Mouse (Mus musculus): ENCODE data around the gene Chac1. TPM values are rescaled to one million over a fixed set of nuclear protein-coding genes. Genes with fewer than 3 reads are reported as not detected.

Chac1 gene
- polyA plus RNA-seq, 1 experiment from 2014 or later: 0.45 TPM

DNA sequence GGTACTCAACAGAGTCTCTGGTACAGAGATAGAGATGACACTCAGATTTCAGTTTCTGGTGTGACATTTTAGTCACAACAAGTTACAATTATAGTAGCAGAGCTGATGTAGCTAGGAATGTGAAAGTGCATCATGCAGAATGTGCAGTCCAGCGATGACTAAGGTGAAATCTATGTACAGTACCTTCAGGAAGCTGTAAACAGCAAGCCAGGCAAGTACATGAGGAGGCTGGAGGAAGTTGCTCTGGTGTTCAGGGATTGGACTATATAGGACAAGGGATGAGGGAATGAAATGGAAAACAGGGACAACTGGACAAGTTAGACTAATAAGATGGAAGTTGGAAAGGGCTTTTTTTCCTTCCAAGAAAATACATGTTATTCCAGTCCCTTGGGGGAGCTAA, 37.2 kb downstream of the Chac1 start:
- Histone ChIP-seq H3K9me3 (0 out of 2 replicates have a peak, but pooled peaks cover 3% of the 10 kb centered on the region), H3K27me3 (no peaks in the 10 kb centered on the region), H3K4me2 (no peak overlapping the region), H3K4me3 (replicated peaks) (no peak overlapping the region), H3K9ac (replicated peaks) (no peak overlapping the region), H3K4me1 (replicated peaks) (no peaks in the 10 kb centered on the region), H3K36me3 (peaks cover 40% of the 10 kb centered on the region), H3K27ac (no peak overlapping the region)
- WGBS: 90% methylated on average over 1 of the region's 1 CpGs
- no peak for ATAC-seq (ENCODE audit: insufficient number of reproducible peaks, insufficient read depth, low FRiP score, low TSS enrichment, low read depth)

DNA sequence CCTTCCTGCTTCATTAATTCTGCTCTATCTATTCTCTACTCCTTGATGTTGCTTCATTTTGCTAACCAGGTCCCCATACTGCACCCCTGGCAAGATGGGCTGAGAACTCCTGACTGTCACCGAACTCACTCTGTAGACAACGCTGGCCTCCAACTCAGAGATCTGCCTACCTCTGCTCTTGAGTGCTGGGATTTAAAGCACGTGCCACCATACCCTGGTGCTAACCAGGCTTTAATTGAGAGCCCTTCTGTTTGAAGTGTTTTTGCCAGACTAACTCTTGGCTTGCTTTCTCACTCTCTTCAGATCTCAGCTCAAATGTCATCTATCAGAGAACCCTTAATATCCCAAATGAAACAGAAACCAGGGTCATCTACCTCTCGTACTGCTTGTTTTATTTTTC, 39.0 kb downstream of the Chac1 start:
- no peaks in the 10 kb centered on the region for H3K27me3 ChIP-seq
- 93% methylated on average over 4 of the region's 4 CpGs for WGBS
- 0 out of 2 replicates have a peak, but pooled peaks cover 3% of the 10 kb centered on the region for H3K9me3 ChIP-seq
- H3K27ac ChIP-seq: no peak overlapping the region
- H3K4me2 ChIP-seq: no peak overlapping the region
- no peaks in the 10 kb centered on the region for H3K4me1 ChIP-seq (replicated peaks)
- no peak overlapping the region for H3K9ac ChIP-seq (replicated peaks)
- H3K36me3 ChIP-seq: peaks cover 50% of the 10 kb centered on the region
- no peak for ATAC-seq (ENCODE audit: insufficient number of reproducible peaks, insufficient read depth, low FRiP score, low TSS enrichment, low read depth)
- H3K4me3 ChIP-seq (replicated peaks): no peak overlapping the region

- ATAC-seq (ENCODE audit: insufficient number of reproducible peaks, insufficient read depth, low FRiP score, low TSS enrichment, low read depth): no peak
- Histone ChIP-seq H3K4me2 (no peak overlapping the region), H3K9me3 (no peaks in the 10 kb centered on the region), H3K9ac (replicated peaks) (no peak overlapping the region), H3K27me3 (no peaks in the 10 kb centered on the region), H3K27ac (no peak overlapping the region), H3K4me1 (replicated peaks) (no peaks in the 10 kb centered on the region), H3K36me3 (peaks cover 65% of the 10 kb centered on the region), H3K4me3 (replicated peaks) (no peak overlapping the region)
- WGBS: 91% methylated on average over 5 of the region's 5 CpGs
Observed at GRCm38 (mm10) chr2:119398252-119398651, 47.2 kb downstream of the Chac1 start.

GRCm38 (mm10) chr2:119398665-119399064, 47.6 kb downstream of the Chac1 start:
- Histone ChIP-seq H3K27me3 (no peaks in the 10 kb centered on the region), H3K4me3 (replicated peaks) (no peak overlapping the region), H3K27ac (no peak overlapping the region), H3K9me3 (no peaks in the 10 kb centered on the region), H3K9ac (replicated peaks) (no peak overlapping the region), H3K4me1 (replicated peaks) (no peaks in the 10 kb centered on the region), H3K4me2 (no peak overlapping the region), H3K36me3 (peaks cover 63% of the 10 kb centered on the region)
- 88% methylated on average over 1 of the region's 1 CpGs for WGBS
- ATAC-seq (ENCODE audit: insufficient number of reproducible peaks, insufficient read depth, low FRiP score, low TSS enrichment, low read depth): no peak

DNA sequence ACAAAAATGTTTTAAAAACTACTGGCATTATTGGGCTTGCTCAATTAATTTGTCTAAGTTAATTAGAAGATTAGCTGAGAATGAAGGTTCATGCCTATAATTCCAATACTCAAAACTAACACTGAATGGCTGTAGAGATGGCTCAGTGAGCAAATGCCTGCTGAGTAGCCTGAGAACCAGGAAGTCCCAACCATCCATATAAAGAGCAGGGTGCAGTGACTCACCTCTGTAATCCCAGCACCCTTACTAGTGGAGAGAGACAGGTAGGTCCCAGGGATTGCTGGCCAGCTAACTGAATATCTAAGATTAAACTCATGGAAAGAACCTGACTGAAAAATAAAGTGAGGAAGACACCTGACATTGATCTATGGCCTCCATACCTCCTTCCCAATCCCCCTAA, 48.3 kb downstream of the Chac1 start:
- no peak overlapping the region for H3K27ac ChIP-seq
- H3K4me1 ChIP-seq (replicated peaks): no peaks in the 10 kb centered on the region
- no peak overlapping the region for H3K4me3 ChIP-seq (replicated peaks)
- no peak overlapping the region for H3K4me2 ChIP-seq
- H3K9ac ChIP-seq (replicated peaks): no peak overlapping the region
- no peaks in the 10 kb centered on the region for H3K27me3 ChIP-seq
- peaks cover 60% of the 10 kb centered on the region for H3K36me3 ChIP-seq
- no peaks in the 10 kb centered on the region for H3K9me3 ChIP-seq
- no peak for ATAC-seq (ENCODE audit: insufficient number of reproducible peaks, insufficient read depth, low FRiP score, low TSS enrichment, low read depth)

Other genes starting within 250 kb of the Chac1 start
- 63.9 and 64.0 TPM in 2 replicates for gene Rad51, start 238.4 kb upstream of the Chac1 start, polyA plus RNA-seq (2016; fragmentation: Nextera tagmentation; extraction: Ambion mirVana)
- gene Rmdn3, start 194.2 kb upstream of the Chac1 start, polyA plus RNA-seq (2016; fragmentation: Nextera tagmentation; extraction: Ambion mirVana): 45.6 and 47.1 TPM in 2 replicates
- 5.0 and 6.7 TPM in 2 replicates for gene Gchfr, start 183.5 kb upstream of the Chac1 start, polyA plus RNA-seq (2016; fragmentation: Nextera tagmentation; extraction: Ambion mirVana)
- 0.44 and 0.65 TPM in 2 replicates for gene Gm14137, start 176.7 kb upstream of the Chac1 start, polyA plus RNA-seq (2016; fragmentation: Nextera tagmentation; extraction: Ambion mirVana)
- gene Zfyve19, start 142.6 kb upstream of the Chac1 start, polyA plus RNA-seq (2016; fragmentation: Nextera tagmentation; extraction: Ambion mirVana): 52.5 and 56.7 TPM in 2 replicates
- gene Dnajc17, start 142.4 kb upstream of the Chac1 start, polyA plus RNA-seq (2016; fragmentation: Nextera tagmentation; extraction: Ambion mirVana): 29.2 and 29.6 TPM in 2 replicates
- not detected in 2 replicates for gene Ppp1r14d, start 121.3 kb upstream of the Chac1 start, polyA plus RNA-seq (2016; fragmentation: Nextera tagmentation; extraction: Ambion mirVana)
- gene Spint1, start 113.9 kb upstream of the Chac1 start, polyA plus RNA-seq (2016; fragmentation: Nextera tagmentation; extraction: Ambion mirVana): 7.8 and 9.3 TPM in 2 replicates
- 8.5 TPM in 2 replicates for gene Rhov, start 80.0 kb upstream of the Chac1 start, polyA plus RNA-seq (2016; fragmentation: Nextera tagmentation; extraction: Ambion mirVana)
- gene Vps18, start 62.5 kb upstream of the Chac1 start, polyA plus RNA-seq (2016; fragmentation: Nextera tagmentation; extraction: Ambion mirVana): 23.8 and 24.6 TPM in 2 replicates
- 4.8 and 5.3 TPM in 2 replicates for gene Dll4, start 25.4 kb upstream of the Chac1 start, polyA plus RNA-seq (2016; fragmentation: Nextera tagmentation; extraction: Ambion mirVana)
- gene Ino80, start 126.5 kb downstream of the Chac1 start, polyA plus RNA-seq (2016; fragmentation: Nextera tagmentation; extraction: Ambion mirVana): 4.1 and 4.2 TPM in 2 replicates
- gene Exd1, start 196.4 kb downstream of the Chac1 start, polyA plus RNA-seq (2016; fragmentation: Nextera tagmentation; extraction: Ambion mirVana): 0.36 and 0.74 TPM in 2 replicates
- 58.3 and 58.5 TPM in 2 replicates for gene Chp1, start 196.5 kb downstream of the Chac1 start, polyA plus RNA-seq (2016; fragmentation: Nextera tagmentation; extraction: Ambion mirVana)

Measured in limb, embryonic 12.5 days (tissue).